Mouse (Mus musculus) heart, postnatal 0 days (tissue): ENCODE results near the gene Kank4. TPM values are rescaled to one million over a fixed set of nuclear protein-coding genes. Genes with fewer than 3 reads are reported as not detected.

Source experiments
- ATAC-seq: fragments of 200-750 bp; cut with Nextera tagmentation; 2 replicates; pipeline ENCODE4 v1.8.0; 2017; ENCODE audit warnings: low read depth, moderate number of reproducible peaks, moderate library complexity; ENCODE audit not compliant: insufficient read depth
- DNase-seq: peaks from one replicate; pipeline ENCODE4 v3.0.0-alpha.2; 2016; ENCODE audit warnings: low spot score
- H3K27ac ChIP-seq: fragments of 300-500 bp; sonication (generic); 2 replicates; pipeline ENCODE4 v1.5.1; 2014; ENCODE audit warnings: low read depth, mild to moderate bottlenecking
- H3K27me3 ChIP-seq: fragments of 300-500 bp; sonication (generic); 2 replicates; pipeline ENCODE4 v1.6.1; 2014; ENCODE audit warnings: low read length, mixed read lengths; ENCODE audit not compliant: control insufficient read depth, insufficient read depth
- H3K36me3 ChIP-seq: fragments of 300-500 bp; sonication (generic); replicated peaks from 2 replicates; pipeline ENCODE4 v1.6.1; 2014; ENCODE audit warnings: low read length, mixed read lengths; ENCODE audit not compliant: control insufficient read depth, insufficient read depth
- H3K4me1 ChIP-seq: fragments of 300-500 bp; sonication (generic); 2 replicates; pipeline ENCODE4 v1.6.1; 2014; ENCODE audit warnings: antibody characterized with exemption; ENCODE audit not compliant: control insufficient read depth, insufficient read depth
- H3K4me2 ChIP-seq: fragments of 300-500 bp; sonication (generic); 2 replicates; pipeline ENCODE4 v1.6.1; 2014; ENCODE audit warnings: low read depth, mild to moderate bottlenecking, low read length, moderate library complexity
- H3K4me3 ChIP-seq: fragments of 300-500 bp; sonication (generic); 2 replicates; pipeline ENCODE4 v1.5.1; 2014; ENCODE audit warnings: low read depth, low read length
- H3K9ac ChIP-seq: fragments of 300-500 bp; sonication (generic); replicated peaks from 2 replicates; pipeline ENCODE4 v1.6.1; 2014; ENCODE audit warnings: low read depth, low read length, mixed read lengths
- H3K9me3 ChIP-seq: fragments of 300-500 bp; sonication (generic); replicated peaks from 2 replicates; pipeline ENCODE4 v1.6.1; 2016; ENCODE audit warnings: low read length; ENCODE audit not compliant: control insufficient read depth
- CTCF ChIP-seq: IDR thresholded peaks from 2 replicates; pipeline ENCODE4 v1.5.1; 2016; ENCODE audit warnings: antibody characterized with exemption, control low read depth, low read depth
- EP300 ChIP-seq: IDR thresholded peaks from 2 replicates; pipeline ENCODE4 v1.6.1; 2016; ENCODE audit warnings: antibody characterized with exemption, low read depth
- WGBS: fragments of 180-500 bp; shearing (Covaris S2); extraction: QIAGEN DNeasy Blood & Tissue Kit; methylation state at CpG from one replicate; pipeline ENCODE4 v1.1.7; 2014; 5-methylcytosine and 5-hydroxymethylcytosine counted together
- polyA plus RNA-seq: library from polyadenylated mRNA; unstranded; fragments of >200 nt; fragmentation: Nextera tagmentation; extraction: Ambion mirVana; gene quantifications from 2 replicates; pipeline ENCODE4 v1.2.1, GENCODE M21; 2015
- total RNA-seq: library from RNA; depleted of rRNA; stranded (reverse); fragments of >200 nt; gene quantifications from 2 replicates; pipeline ENCODE4 v1.2.3, GENCODE M21; 2014; ENCODE audit warnings: low replicate concordance

The Kank4 gene
- total and polyA plus RNA-seq, 2 experiments from 2014 or later: 0.22 to 3.3 TPM

DNA sequence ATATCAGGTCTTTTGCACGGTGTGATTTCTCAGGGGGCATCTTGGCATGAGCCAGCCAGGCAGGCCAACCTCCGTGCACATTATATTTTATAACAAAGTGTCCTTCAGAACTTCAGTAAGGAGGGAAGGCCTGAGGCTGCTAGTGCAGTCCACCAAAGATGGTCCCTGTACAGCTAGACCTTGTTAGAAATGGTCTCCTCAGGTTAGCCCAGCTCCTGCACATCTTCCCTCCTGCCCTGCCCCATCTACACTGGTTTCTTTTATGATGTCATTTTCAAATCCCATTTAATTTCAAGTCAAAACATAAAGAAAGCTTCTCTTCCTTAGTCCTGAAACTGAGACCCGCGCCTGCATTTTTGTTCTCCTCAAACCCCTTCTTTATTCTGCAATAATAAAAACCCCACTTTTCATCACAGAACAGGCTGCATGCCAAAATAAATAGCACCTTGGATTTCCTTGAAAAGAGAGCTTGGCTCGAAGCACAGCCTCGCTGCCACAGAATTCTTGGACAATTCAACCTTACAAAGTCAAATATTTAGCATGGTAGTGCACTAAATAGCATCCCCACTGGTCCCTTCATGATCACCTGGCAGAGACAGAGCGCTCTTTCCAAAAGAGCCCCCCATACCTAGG is 28.1 kb downstream of the Kank4 start:
- no peak overlapping the region for H3K9ac ChIP-seq
- no peak overlapping the region for H3K27ac ChIP-seq
- ATAC-seq (no peak), DNase-seq (no peak)
- WGBS: 56% methylated on average over 7 of the region's 7 CpGs
- H3K27me3 ChIP-seq: no peaks in the 10 kb centered on the region
- TF ChIP-seq CTCF (no peak), EP300 (no peak)
- no peaks in the 10 kb centered on the region for H3K36me3 ChIP-seq
- H3K4me1 ChIP-seq: 0 out of 2 replicates have a peak, but pooled peaks cover 4% of the 10 kb centered on the region
- peak overlapping the region; percentile 32 for H3K4me3 ChIP-seq
- H3K9me3 ChIP-seq: no peaks in the 10 kb centered on the region
- H3K4me2 ChIP-seq: peak overlapping the region; percentile 50

DNA sequence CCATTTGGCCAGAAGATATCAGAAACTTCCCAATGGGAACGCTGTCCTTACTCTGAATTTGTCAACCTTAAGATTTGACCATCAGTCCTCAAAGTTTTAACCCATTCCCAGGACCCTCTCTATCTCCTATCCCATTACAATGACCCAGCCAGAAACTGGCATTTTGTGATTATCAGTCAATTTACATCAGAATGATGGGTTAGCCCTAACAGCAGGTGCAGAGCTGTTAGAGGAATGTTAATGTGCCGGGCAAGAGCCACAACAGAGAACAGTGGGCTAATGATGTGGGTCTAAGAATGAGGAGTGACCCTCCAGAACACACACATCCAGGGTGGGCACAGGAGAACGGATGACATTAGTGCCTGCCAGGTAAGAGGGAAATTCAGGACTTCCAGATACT is 31.1 kb downstream of the Kank4 start:
- no peaks in the 10 kb centered on the region for H3K36me3 ChIP-seq
- H3K4me1 ChIP-seq: 0 out of 2 replicates have a peak, but pooled peaks cover 4% of the 10 kb centered on the region
- no peaks in the 10 kb centered on the region for H3K27me3 ChIP-seq
- no peak overlapping the region for H3K27ac ChIP-seq
- no peaks in the 10 kb centered on the region for H3K9me3 ChIP-seq
- no peak for DNase-seq
- H3K4me2 ChIP-seq: no peak overlapping the region
- no peak overlapping the region for H3K4me3 ChIP-seq
- no peak overlapping the region for H3K9ac ChIP-seq
- ATAC-seq: no peak
- TF ChIP-seq EP300 (no peak), CTCF (no peak)
- WGBS: 42% methylated on average over 3 of the region's 3 CpGs

DNA sequence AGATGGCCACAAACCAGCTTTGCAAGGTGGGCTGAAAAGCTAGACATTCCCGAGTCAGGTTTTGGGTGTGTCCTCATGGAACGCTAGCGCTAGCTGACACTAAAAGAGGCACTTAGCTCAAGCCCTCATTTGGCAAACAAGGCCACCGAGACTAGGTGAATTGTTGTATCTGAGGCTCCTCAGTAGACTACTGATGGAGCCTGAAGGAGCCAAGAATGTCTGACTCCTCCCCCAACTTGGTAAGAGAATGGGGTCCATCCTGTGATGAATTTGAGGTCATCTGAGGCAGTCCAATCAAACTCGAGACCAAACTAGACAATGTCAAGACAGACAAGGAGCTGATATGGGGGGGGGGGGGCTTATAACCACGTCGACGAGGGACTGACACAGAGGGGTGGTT is 31.5 kb downstream of the Kank4 start:
- TF ChIP-seq CTCF: no peak
- WGBS: 39% methylated on average over 7 of the region's 8 CpGs
- Histone ChIP-seq H3K36me3 (no peaks in the 10 kb centered on the region), H3K27ac (no peak overlapping the region), H3K9me3 (no peaks in the 10 kb centered on the region), H3K9ac (no peak overlapping the region), H3K27me3 (no peaks in the 10 kb centered on the region), H3K4me1 (0 out of 2 replicates have a peak, but pooled peaks cover 4% of the 10 kb centered on the region), H3K4me3 (no peak overlapping the region), H3K4me2 (no peak overlapping the region)
- DNase-seq (no peak), ATAC-seq (no peak)

DNA sequence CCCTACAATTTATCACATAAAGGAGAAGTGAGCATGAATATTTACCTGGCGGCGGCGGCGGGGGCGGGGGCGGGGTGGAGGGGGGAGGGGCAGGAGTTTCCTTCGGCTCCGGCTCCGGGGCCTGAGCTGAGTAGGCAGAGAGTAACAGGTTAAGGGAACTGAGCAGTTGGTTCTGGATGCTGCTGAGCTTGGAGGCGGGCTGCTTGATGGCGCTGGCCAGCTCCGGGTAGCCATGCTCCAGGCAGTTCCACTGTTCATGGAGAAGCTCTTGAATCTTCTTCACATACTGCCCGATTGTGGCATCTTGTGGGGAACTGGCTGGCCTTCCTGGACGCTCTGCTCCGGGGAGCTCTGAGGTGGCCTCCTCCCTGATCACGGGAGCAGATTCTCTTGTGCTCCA is 39.1 kb downstream of the Kank4 start:
- no peaks in the 10 kb centered on the region for H3K36me3 ChIP-seq
- no peak overlapping the region for H3K4me3 ChIP-seq
- ATAC-seq (no peak), DNase-seq (no peak)
- H3K4me2 ChIP-seq: peak overlapping the region; percentile 29
- no peaks in the 10 kb centered on the region for H3K9me3 ChIP-seq
- H3K27ac ChIP-seq: no peak overlapping the region
- H3K4me1 ChIP-seq: no peaks in the 10 kb centered on the region; the same call in 1 of the 2 replicates
- peaks cover 13% of the 10 kb centered on the region; the same call in 1 of the 2 replicates for H3K27me3 ChIP-seq
- WGBS: 15% methylated on average over 16 of the region's 16 CpGs
- no peak overlapping the region for H3K9ac ChIP-seq
- TF ChIP-seq EP300: no peak
- TF ChIP-seq CTCF: no peak

DNA sequence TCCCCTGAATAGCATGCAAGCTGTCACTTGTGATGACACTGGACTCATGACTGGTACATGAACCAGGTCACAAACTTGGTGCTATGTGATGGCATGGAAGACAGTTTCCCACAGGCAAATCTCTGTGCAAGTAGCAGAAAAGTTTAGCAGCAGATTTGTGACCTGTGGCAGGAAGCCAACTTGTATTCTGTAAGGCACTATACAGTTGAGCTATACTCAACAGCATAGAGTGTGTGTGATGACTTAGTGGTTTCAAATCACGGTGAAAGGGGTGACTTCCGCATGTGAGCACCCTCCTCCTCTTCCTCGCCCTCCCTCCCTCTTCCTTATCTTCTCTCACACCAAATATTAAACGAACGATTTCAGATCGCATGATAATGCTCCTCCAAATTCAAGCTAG is 39.9 kb downstream of the Kank4 start:
- no peak overlapping the region for H3K4me2 ChIP-seq
- no peaks in the 10 kb centered on the region for H3K36me3 ChIP-seq
- no peak for DNase-seq
- H3K4me3 ChIP-seq: no peak overlapping the region
- TF ChIP-seq EP300 (no peak), CTCF (no peak)
- no peaks in the 10 kb centered on the region; the same call in 1 of the 2 replicates for H3K4me1 ChIP-seq
- H3K27ac ChIP-seq: no peak overlapping the region
- no peaks in the 10 kb centered on the region for H3K9me3 ChIP-seq
- H3K9ac ChIP-seq: no peak overlapping the region
- 49% methylated on average over 6 of the region's 6 CpGs for WGBS
- ATAC-seq: no peak
- peaks cover 13% of the 10 kb centered on the region; the same call in 1 of the 2 replicates for H3K27me3 ChIP-seq
